Mouse (Mus musculus): ENCODE results near the gene Shcbp1l. TPM values are rescaled to one million over a fixed set of nuclear protein-coding genes. Genes with fewer than 3 reads are reported as not detected.

The Shcbp1l gene
- polyA plus RNA-seq, 1 experiment from 2014 or later = 0.15 TPM

- H3K4me2 ChIP-seq = no peak overlapping the region
- H3K36me3 ChIP-seq = no peaks in the 10 kb centered on the region
- H3K9ac ChIP-seq = no peak overlapping the region
- no peak overlapping the region for H3K27ac ChIP-seq
- no peaks in the 10 kb centered on the region for H3K9me3 ChIP-seq
- ATAC-seq (ENCODE audit: insufficient number of reproducible peaks, low FRiP score, low TSS enrichment, low read depth) = no peak
- H3K4me3 ChIP-seq = no peak overlapping the region
- no peaks in the 10 kb centered on the region for H3K27me3 ChIP-seq
- H3K4me1 ChIP-seq = no peaks in the 10 kb centered on the region
- WGBS = 75% methylated on average over 1 of the region's 1 CpGs
These were observed 66.9 kb downstream of the Shcbp1l start for GRCm38 (mm10) chr1:153491822-153492221.

- 23% methylated on average over 4 of the region's 4 CpGs for WGBS
- Histone ChIP-seq H3K4me3 (no peak overlapping the region), H3K9me3 (no peaks in the 10 kb centered on the region), H3K27me3 (no peaks in the 10 kb centered on the region), H3K4me1 (no peaks in the 10 kb centered on the region), H3K4me2 (no peak overlapping the region), H3K9ac (no peak overlapping the region), H3K36me3 (no peaks in the 10 kb centered on the region), H3K27ac (no peak overlapping the region)
- no peak for ATAC-seq (ENCODE audit: insufficient number of reproducible peaks, low FRiP score, low TSS enrichment, low read depth)
These were observed 68.4 kb downstream of the Shcbp1l start for GRCm38 (mm10) chr1:153493338-153493737.

GRCm38 (mm10) chr1:153493931-153494330 is 69.0 kb downstream of the Shcbp1l start:
- no peaks in the 10 kb centered on the region for H3K9me3 ChIP-seq
- H3K27ac ChIP-seq = no peak overlapping the region
- no peak overlapping the region for H3K9ac ChIP-seq
- no peak overlapping the region for H3K4me3 ChIP-seq
- H3K4me2 ChIP-seq = no peak overlapping the region
- H3K4me1 ChIP-seq = no peaks in the 10 kb centered on the region
- no peaks in the 10 kb centered on the region for H3K27me3 ChIP-seq
- 44% methylated on average over 6 of the region's 6 CpGs for WGBS
- no peaks in the 10 kb centered on the region for H3K36me3 ChIP-seq
- no peak for ATAC-seq (ENCODE audit: insufficient number of reproducible peaks, low FRiP score, low TSS enrichment, low read depth)

- Histone ChIP-seq H3K9ac (no peak overlapping the region), H3K4me2 (no peak overlapping the region), H3K4me1 (no peaks in the 10 kb centered on the region), H3K27ac (no peak overlapping the region), H3K27me3 (no peaks in the 10 kb centered on the region), H3K4me3 (no peak overlapping the region), H3K36me3 (no peaks in the 10 kb centered on the region), H3K9me3 (no peaks in the 10 kb centered on the region)
- ATAC-seq (ENCODE audit: insufficient number of reproducible peaks, low FRiP score, low TSS enrichment, low read depth) = no peak
- 79% methylated on average over 3 of the region's 3 CpGs for WGBS
These were observed 71.1 kb downstream of the Shcbp1l start for GRCm38 (mm10) chr1:153496030-153496429.

- no peak overlapping the region for H3K4me3 ChIP-seq
- H3K27ac ChIP-seq = no peak overlapping the region
- H3K4me1 ChIP-seq = no peaks in the 10 kb centered on the region
- H3K4me2 ChIP-seq = no peak overlapping the region
- 84% methylated on average over 9 of the region's 9 CpGs for WGBS
- no peaks in the 10 kb centered on the region for H3K36me3 ChIP-seq
- ATAC-seq (ENCODE audit: insufficient number of reproducible peaks, low FRiP score, low TSS enrichment, low read depth) = no peak
- no peaks in the 10 kb centered on the region for H3K9me3 ChIP-seq
- H3K9ac ChIP-seq = no peak overlapping the region
- H3K27me3 ChIP-seq = no peaks in the 10 kb centered on the region
These were observed 75.1 kb downstream of the Shcbp1l start for GRCm38 (mm10) chr1:153500030-153500429.

GRCm38 (mm10) chr1:153501644-153502321 is 76.8 kb downstream of the Shcbp1l start:
- no peak overlapping the region for H3K27ac ChIP-seq
- H3K9me3 ChIP-seq = no peaks in the 10 kb centered on the region
- no peaks in the 10 kb centered on the region for H3K27me3 ChIP-seq
- H3K4me3 ChIP-seq = no peak overlapping the region
- no peaks in the 10 kb centered on the region for H3K4me1 ChIP-seq
- no peak for ATAC-seq (ENCODE audit: insufficient number of reproducible peaks, low FRiP score, low TSS enrichment, low read depth)
- no peak overlapping the region for H3K9ac ChIP-seq
- WGBS = 39% methylated on average over 5 of the region's 5 CpGs
- H3K36me3 ChIP-seq = no peaks in the 10 kb centered on the region
- H3K4me2 ChIP-seq = no peak overlapping the region

Other genes with a start within 250 kb of the Shcbp1l start
- 12.1 and 12.2 TPM in 2 replicates for gene Lamc2, start 238.7 kb upstream of the Shcbp1l start, polyA plus RNA-seq (2015; fragmentation: Nextera tagmentation; extraction: Ambion mirVana)
- gene Lamc1, start 92.4 kb upstream of the Shcbp1l start, polyA plus RNA-seq (2015; fragmentation: Nextera tagmentation; extraction: Ambion mirVana) = 47.1 and 52.0 TPM in 2 replicates
- gene Dhx9, start 62.5 kb downstream of the Shcbp1l start, polyA plus RNA-seq (2015; fragmentation: Nextera tagmentation; extraction: Ambion mirVana) = 22.2 and 29.0 TPM in 2 replicates
- 34.1 and 49.8 TPM in 2 replicates for gene Npl, start 124.9 kb downstream of the Shcbp1l start, polyA plus RNA-seq (2015; fragmentation: Nextera tagmentation; extraction: Ambion mirVana)
- 0.61 and 0.91 TPM in 2 replicates for gene Rgs8, start 227.9 kb downstream of the Shcbp1l start, polyA plus RNA-seq (2015; fragmentation: Nextera tagmentation; extraction: Ambion mirVana)

Measured in limb, embryonic 15.5 days (tissue).